Mouse (Mus musculus) kidney, embryonic 14.5 days (tissue): ENCODE data around the gene Slitrk6. TPM values are rescaled to one million over a fixed set of nuclear protein-coding genes. Genes with fewer than 3 reads are reported as not detected.

Experiments
- ATAC-seq: fragments of 200-750 bp; cut with Nextera tagmentation; 2 replicates; pipeline ENCODE4 v1.8.0; 2017; ENCODE audit warnings: moderate number of reproducible peaks, mild to moderate bottlenecking, moderate TSS enrichment, moderate library complexity; ENCODE audit not compliant: low FRiP score, low TSS enrichment
- H3K27ac ChIP-seq: fragments of 300-500 bp; sonication (generic); 2 replicates; pipeline ENCODE4 v1.5.1; 2014; ENCODE audit warnings: low read depth, mild to moderate bottlenecking, low read length, moderate library complexity, mixed read lengths
- H3K27me3 ChIP-seq: fragments of 300-500 bp; sonication (generic); 2 replicates; pipeline ENCODE4 v1.6.1; 2014; ENCODE audit warnings: mild to moderate bottlenecking, low read length; ENCODE audit not compliant: control insufficient read depth, insufficient read depth
- H3K36me3 ChIP-seq: fragments of 300-500 bp; sonication (generic); 2 replicates; pipeline ENCODE4 v1.6.1; 2014; ENCODE audit warnings: low read length, mixed read lengths; ENCODE audit not compliant: control insufficient read depth, insufficient read depth
- H3K4me1 ChIP-seq: fragments of 300-500 bp; sonication (generic); 2 replicates; pipeline ENCODE4 v1.6.1; 2014; ENCODE audit warnings: low read length, mixed read lengths; ENCODE audit not compliant: control insufficient read depth, insufficient read depth
- H3K4me2 ChIP-seq: fragments of 300-500 bp; sonication (generic); replicated peaks from 2 replicates; pipeline ENCODE4 v1.6.1; 2014; ENCODE audit warnings: low read depth, mild to moderate bottlenecking, low read length
- H3K4me3 ChIP-seq: fragments of 300-500 bp; sonication (generic); 2 replicates; pipeline ENCODE4 v1.5.1; 2014; ENCODE audit warnings: mild to moderate bottlenecking, low read length
- H3K9ac ChIP-seq: fragments of 300-500 bp; sonication (generic); 2 replicates; pipeline ENCODE4 v1.6.1; 2014; ENCODE audit warnings: low read depth, mild to moderate bottlenecking, low read length, moderate library complexity
- H3K9me3 ChIP-seq: fragments of 300-500 bp; sonication (generic); 2 replicates; pipeline ENCODE4 v1.6.1; 2016; ENCODE audit warnings: low read length; ENCODE audit not compliant: control insufficient read depth
- WGBS: fragments of 180-500 bp; shearing (Covaris S2); extraction: QIAGEN DNeasy Blood & Tissue Kit; methylation state at CpG from one replicate; pipeline ENCODE4 v1.1.7; 2014; 5-methylcytosine and 5-hydroxymethylcytosine counted together
- polyA plus RNA-seq: library from polyadenylated mRNA; unstranded; fragments of >200 nt; fragmentation: Nextera tagmentation; extraction: Ambion mirVana; gene quantifications from 2 replicates; pipeline ENCODE4 v1.2.1, GENCODE M21; 2014

The Slitrk6 gene
- polyA plus RNA-seq, result 2.4 and 4.3 TPM in 2 replicates

GRCm38 (mm10) chr14:110754484-110755307, at the start of gene Slitrk6:
Gene Slitrk6 (minus strand): TSS chr14:110755149.
- WGBS, result 41% methylated on average over 11 of the region's 11 CpGs
- 0 out of 2 replicates have a peak, but pooled peaks cover 5% of the 10 kb centered on the region for H3K36me3 ChIP-seq
- peak within 1 kb of the TSS; percentile 23; the same call in 1 of the 2 replicates for H3K9ac ChIP-seq
- H3K4me2 ChIP-seq, result peak within 1 kb of the TSS; percentile 36
- H3K9me3 ChIP-seq, result no peaks in the 10 kb centered on the region
- H3K4me1 ChIP-seq, result no peaks in the 10 kb centered on the region
- H3K4me3 ChIP-seq, result peak within 1 kb of the TSS; percentile 32
- H3K27ac ChIP-seq, result no peak within 1 kb of the TSS
- H3K27me3 ChIP-seq, result no peaks in the 10 kb centered on the region
- peak; percentile 83 for ATAC-seq

- no peak overlapping the region for H3K4me2 ChIP-seq
- no peaks in the 10 kb centered on the region for H3K9me3 ChIP-seq
- no peak overlapping the region for H3K27ac ChIP-seq
- no peak overlapping the region for H3K9ac ChIP-seq
- H3K4me1 ChIP-seq, result no peaks in the 10 kb centered on the region
- no peak for ATAC-seq
- H3K27me3 ChIP-seq, result no peaks in the 10 kb centered on the region
- no peak overlapping the region for H3K4me3 ChIP-seq
- no peaks in the 10 kb centered on the region for H3K36me3 ChIP-seq
Observed at GRCm38 (mm10) chr14:110777546-110777945, 22.6 kb upstream of the Slitrk6 start.

GRCm38 (mm10) chr14:110770694-110771093, 15.7 kb upstream of the Slitrk6 start:
- Histone ChIP-seq H3K9me3 (no peaks in the 10 kb centered on the region), H3K9ac (no peak overlapping the region), H3K4me3 (no peak overlapping the region), H3K36me3 (no peaks in the 10 kb centered on the region), H3K4me2 (no peak overlapping the region), H3K27ac (no peak overlapping the region), H3K4me1 (no peaks in the 10 kb centered on the region), H3K27me3 (no peaks in the 10 kb centered on the region)
- ATAC-seq, result no peak
- 86% methylated on average over 1 of the region's 1 CpGs for WGBS

GRCm38 (mm10) chr14:110762588-110763220, 7.8 kb upstream of the Slitrk6 start:
- Histone ChIP-seq H3K27ac (no peak overlapping the region), H3K4me2 (no peak overlapping the region), H3K36me3 (no peaks in the 10 kb centered on the region), H3K4me1 (no peaks in the 10 kb centered on the region), H3K9me3 (no peaks in the 10 kb centered on the region), H3K4me3 (no peak overlapping the region), H3K27me3 (no peaks in the 10 kb centered on the region), H3K9ac (no peak overlapping the region)
- 23% methylated on average over 7 of the region's 7 CpGs for WGBS
- no peak for ATAC-seq

- WGBS, result 58% methylated on average over 1 of the region's 1 CpGs
- H3K36me3 ChIP-seq, result no peaks in the 10 kb centered on the region
- ATAC-seq, result no peak
Observed at GRCm38 (mm10) chr14:110760909-110761308, 6.0 kb upstream of the Slitrk6 start.

GRCm38 (mm10) chr14:110755308-110755650, 330 bp upstream of the Slitrk6 start:
- Histone ChIP-seq H3K36me3 (0 out of 2 replicates have a peak, but pooled peaks cover under 1% of the 10 kb centered on the region), H3K27ac (no peak overlapping the region), H3K9ac (no peak overlapping the region), H3K9me3 (no peaks in the 10 kb centered on the region), H3K4me2 (no peak overlapping the region), H3K4me3 (no peak overlapping the region), H3K4me1 (no peaks in the 10 kb centered on the region), H3K27me3 (no peaks in the 10 kb centered on the region)
- 65% methylated on average over 4 of the region's 4 CpGs for WGBS
- ATAC-seq, result no peak

More at GRCm38 (mm10) chr14:110760909-110761308, 6.0 kb upstream of the Slitrk6 start:
- Histone ChIP-seq H3K4me2 (no peak overlapping the region), H3K27ac (no peak overlapping the region), H3K4me1 (no peaks in the 10 kb centered on the region), H3K9ac (no peak overlapping the region), H3K4me3 (no peak overlapping the region), H3K27me3 (no peaks in the 10 kb centered on the region), H3K9me3 (no peaks in the 10 kb centered on the region)

GRCm38 (mm10) chr14:110739861-110740260, 15.1 kb downstream of the Slitrk6 start:
- no peak overlapping the region for H3K27ac ChIP-seq
- H3K27me3 ChIP-seq, result no peaks in the 10 kb centered on the region
- ATAC-seq, result no peak
- H3K4me3 ChIP-seq, result no peak overlapping the region
- no peak overlapping the region for H3K9ac ChIP-seq
- H3K4me2 ChIP-seq, result no peak overlapping the region
- H3K4me1 ChIP-seq, result no peaks in the 10 kb centered on the region
- no peaks in the 10 kb centered on the region for H3K36me3 ChIP-seq
- no peaks in the 10 kb centered on the region for H3K9me3 ChIP-seq
- 77% methylated on average over 7 of the region's 7 CpGs for whole genome bisulfite sequencing

- no peak overlapping the region for H3K4me2 ChIP-seq
- no peaks in the 10 kb centered on the region for H3K27me3 ChIP-seq
- 98% methylated on average over 1 of the region's 1 CpGs for WGBS
- no peaks in the 10 kb centered on the region for H3K4me1 ChIP-seq
- no peak overlapping the region for H3K4me3 ChIP-seq
- H3K36me3 ChIP-seq, result no peaks in the 10 kb centered on the region
- H3K9me3 ChIP-seq, result no peaks in the 10 kb centered on the region
- H3K9ac ChIP-seq, result no peak overlapping the region
- ATAC-seq, result no peak
- H3K27ac ChIP-seq, result no peak overlapping the region
Observed at GRCm38 (mm10) chr14:110739368-110739767, 15.6 kb downstream of the Slitrk6 start.

GRCm38 (mm10) chr14:110728344-110728910, 26.5 kb downstream of the Slitrk6 start:
- Histone ChIP-seq H3K27me3 (no peaks in the 10 kb centered on the region), H3K27ac (no peak overlapping the region), H3K9me3 (no peaks in the 10 kb centered on the region), H3K4me3 (no peak overlapping the region), H3K4me1 (no peaks in the 10 kb centered on the region), H3K4me2 (no peak overlapping the region), H3K9ac (no peak overlapping the region), H3K36me3 (no peaks in the 10 kb centered on the region)
- ATAC-seq, result no peak
- 36% methylated on average over 4 of the region's 4 CpGs for WGBS
